Mouse (Mus musculus) embryonic fibroblast, embryonic 13.5 days (primary cell): ENCODE results near the gene Tspan4. TPM values are rescaled to one million over a fixed set of nuclear protein-coding genes. Genes with fewer than 3 reads are reported as not detected.

Experiments
- H3K27ac ChIP-seq: 2 replicates; pipeline ENCODE4 v1.5.1; 2012; ENCODE audit warnings: low read length, control low read depth, inconsistent platforms; ENCODE audit not compliant: insufficient read depth
- H3K4me1 ChIP-seq: 2 replicates; pipeline ENCODE4 v1.6.1; 2011; ENCODE audit warnings: low read length; ENCODE audit not compliant: control insufficient read depth, insufficient read depth
- H3K4me3 ChIP-seq: 2 replicates; pipeline ENCODE4 v1.5.1; 2011; ENCODE audit warnings: mild to moderate bottlenecking, control low read depth, low read length; ENCODE audit not compliant: insufficient read depth
- CTCF ChIP-seq: IDR thresholded peaks from 2 replicates; pipeline ENCODE4 v1.5.1; 2011; ENCODE audit warnings: mild to moderate bottlenecking, control low read depth, low read length, moderate library complexity, borderline replicate concordance; ENCODE audit not compliant: insufficient read depth
- POLR2A ChIP-seq: IDR thresholded peaks from 2 replicates; pipeline ENCODE4 v1.6.1; 2011; ENCODE audit warnings: low read depth, mild to moderate bottlenecking, control low read depth, low read length, moderate library complexity
- polyA plus RNA-seq: library from polyadenylated mRNA; stranded (reverse); fragments of >200 nt; gene quantifications from 2 replicates; pipeline ENCODE4 v1.2.4, GENCODE M21; 2011; ENCODE audit warnings: low read depth; ENCODE audit not compliant: missing spikeins, insufficient read length

Tspan4 gene
- polyA plus RNA-seq, 1 experiment: 184 TPM

- peaks cover 5% of the 10 kb centered on the region for H3K4me1 ChIP-seq
- no peak for TF ChIP-seq CTCF
- TF ChIP-seq POLR2A: peak; percentile 93
- peak within 1 kb of the TSS; percentile 98 for H3K4me3 ChIP-seq
- peak within 1 kb of the TSS; percentile 77 for H3K27ac ChIP-seq
Measured at GRCm38 (mm10) chr7:141447110-141447991, 27.7 kb upstream of the Tspan4 start, which contains the start of gene Rplp2. TSS of gene Rplp2 (plus strand) at chr7:141447370.

- TF ChIP-seq CTCF (no peak), POLR2A (no peak)
- no peak overlapping the region for H3K4me3 ChIP-seq
- peaks cover 8% of the 10 kb centered on the region for H3K4me1 ChIP-seq
- no peak overlapping the region for H3K27ac ChIP-seq
Measured at GRCm38 (mm10) chr7:141451928-141452327, 23.1 kb upstream of the Tspan4 start.

GRCm38 (mm10) chr7:141453636-141454035 lies 21.4 kb upstream of the Tspan4 start:
- Histone ChIP-seq H3K4me3 (no peak overlapping the region), H3K4me1 (peaks cover 8% of the 10 kb centered on the region), H3K27ac (no peak overlapping the region)
- TF ChIP-seq POLR2A (no peak), CTCF (no peak)

GRCm38 (mm10) chr7:141454967-141455551 lies 20.0 kb upstream of the Tspan4 start, which contains the start of gene Pnpla2:
TSS of gene Pnpla2 (plus strand) at chr7:141455198.
- Histone ChIP-seq H3K27ac (no peak within 1 kb of the TSS), H3K4me3 (peak within 1 kb of the TSS; percentile 81), H3K4me1 (0 out of 2 replicates have a peak, but pooled peaks cover 3% of the 10 kb centered on the region)
- TF ChIP-seq CTCF: no peak
- peak; percentile 94 for TF ChIP-seq POLR2A

- TF ChIP-seq CTCF (no peak), POLR2A (0 out of 2 replicates have a peak, but pooled peaks have one; percentile 28)
- H3K4me1 ChIP-seq: 0 out of 2 replicates have a peak, but pooled peaks cover 3% of the 10 kb centered on the region
- no peak overlapping the region for H3K27ac ChIP-seq
- H3K4me3 ChIP-seq: peak overlapping the region; percentile 81
Measured at GRCm38 (mm10) chr7:141455610-141456314, 19.3 kb upstream of the Tspan4 start.

GRCm38 (mm10) chr7:141456739-141457138 lies 18.3 kb upstream of the Tspan4 start:
- Histone ChIP-seq H3K4me3 (no peak overlapping the region), H3K27ac (no peak overlapping the region), H3K4me1 (0 out of 2 replicates have a peak, but pooled peaks cover 3% of the 10 kb centered on the region)
- TF ChIP-seq POLR2A (no peak), CTCF (no peak)

GRCm38 (mm10) chr7:141457236-141457635 lies 17.8 kb upstream of the Tspan4 start:
- Histone ChIP-seq H3K4me3 (no peak overlapping the region), H3K27ac (no peak overlapping the region), H3K4me1 (0 out of 2 replicates have a peak, but pooled peaks cover 4% of the 10 kb centered on the region)
- no peak for TF ChIP-seq CTCF
- TF ChIP-seq POLR2A: no peak

- Histone ChIP-seq H3K4me1 (0 out of 2 replicates have a peak, but pooled peaks cover 7% of the 10 kb centered on the region), H3K4me3 (no peak overlapping the region), H3K27ac (no peak overlapping the region)
- peak; percentile 45; the same call in 1 of the 2 replicates for TF ChIP-seq CTCF
- TF ChIP-seq POLR2A: no peak
Measured at GRCm38 (mm10) chr7:141457986-141458660, 16.9 kb upstream of the Tspan4 start.

- no peak overlapping the region for H3K27ac ChIP-seq
- H3K4me3 ChIP-seq: no peak overlapping the region
- 0 out of 2 replicates have a peak, but pooled peaks cover 7% of the 10 kb centered on the region for H3K4me1 ChIP-seq
- TF ChIP-seq POLR2A (no peak), CTCF (no peak)
Measured at GRCm38 (mm10) chr7:141458661-141459060, 16.4 kb upstream of the Tspan4 start.
